Mouse (Mus musculus): ENCODE measurements around the gene Klf16. TPM values are rescaled to one million over a fixed set of nuclear protein-coding genes. Genes with fewer than 3 reads are reported as not detected.
A peak's percentile ranks its signal among the peaks of the same experiment; 100 is the strongest.

The Klf16 gene
- polyA plus RNA-seq, 1 experiment: 33.2 TPM

DNA sequence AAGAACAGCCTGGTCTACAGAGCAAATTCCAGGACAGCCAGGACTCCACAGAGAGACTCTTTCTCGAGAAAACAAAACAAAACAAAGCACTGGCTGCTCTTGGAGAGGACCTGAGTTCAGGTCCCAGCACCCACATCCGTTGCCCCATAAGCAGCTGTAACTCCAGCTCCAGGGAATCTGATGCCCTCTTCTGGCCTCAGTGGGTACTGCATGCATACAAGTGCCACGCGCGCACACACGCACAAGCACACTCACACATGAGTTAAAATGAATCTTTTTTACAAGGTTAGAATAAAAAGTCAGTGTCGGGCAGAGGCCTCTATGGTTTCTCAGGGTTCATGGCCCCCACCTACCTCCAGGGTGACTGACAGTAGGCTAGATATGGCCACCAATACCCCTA is 53.8 kb downstream of the Klf16 start:
- TF ChIP-seq POLR2A (IDR thresholded peaks at IDR 0.05; ENCODE audit: low read depth, low read length) (no peak), CTCF (IDR thresholded peaks at IDR 0.05; ENCODE audit: extremely low read depth, insufficient read length, insufficient replicate concordance, low read depth, low read length) (peak; percentile 25; the same call in 1 of the 2 replicates)
- Histone ChIP-seq H3K27me3 (ENCODE audit: control insufficient read depth, insufficient read depth, low read length) (no peaks in the 10 kb centered on the region), H3K27ac (ENCODE audit: insufficient read depth, low read depth, low read length) (no peak overlapping the region), H3K4me1 (ENCODE audit: control insufficient read depth, insufficient read depth, insufficient read length, low read length) (no peaks in the 10 kb centered on the region), H3K36me3 (ENCODE audit: control insufficient read depth, insufficient read depth, low read length) (no peaks in the 10 kb centered on the region), H3K4me3 (ENCODE audit: low read depth, low read length) (no peak overlapping the region)
- WGBS: 94% methylated on average over 7 of the region's 7 CpGs

DNA sequence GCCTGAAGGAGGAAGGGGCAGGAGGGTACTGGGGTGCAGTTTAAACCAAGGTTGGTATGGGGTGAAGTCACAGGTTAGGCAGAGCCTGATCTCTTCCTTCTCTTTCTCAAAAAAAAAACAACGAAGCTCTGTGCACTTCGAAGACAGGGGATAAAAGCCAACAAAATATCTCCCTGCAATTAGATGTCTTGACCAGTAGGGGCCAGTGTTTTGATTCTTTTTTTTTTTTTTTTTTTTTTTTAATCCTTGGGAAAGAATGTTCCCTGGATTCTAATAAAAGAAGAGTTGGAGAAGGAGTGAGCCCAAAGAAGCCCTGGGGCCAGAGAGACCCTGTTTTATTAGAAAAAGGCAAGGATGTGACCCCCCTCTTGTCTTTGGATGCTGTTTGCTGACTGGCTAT is 57.8 kb downstream of the Klf16 start:
- Histone ChIP-seq H3K4me1 (ENCODE audit: control insufficient read depth, insufficient read depth, insufficient read length, low read length) (no peaks in the 10 kb centered on the region), H3K4me3 (ENCODE audit: low read depth, low read length) (no peak overlapping the region), H3K36me3 (ENCODE audit: control insufficient read depth, insufficient read depth, low read length) (no peaks in the 10 kb centered on the region)

More for the DNA sequence above, 57.8 kb downstream of the Klf16 start:
- H3K27ac ChIP-seq (ENCODE audit: insufficient read depth, low read depth, low read length): no peak overlapping the region
- 76% methylated on average over 2 of the region's 2 CpGs for WGBS
- H3K27me3 ChIP-seq (ENCODE audit: control insufficient read depth, insufficient read depth, low read length): peaks cover 9% of the 10 kb centered on the region; the same call in 1 of the 2 replicates
- TF ChIP-seq POLR2A (IDR thresholded peaks at IDR 0.05; ENCODE audit: low read depth, low read length) (no peak), CTCF (IDR thresholded peaks at IDR 0.05; ENCODE audit: extremely low read depth, insufficient read length, insufficient replicate concordance, low read depth, low read length) (no peak)

Other genes with a start within 250 kb of the Klf16 start
- 18.0 and 27.0 TPM in 2 replicates for gene Pcsk4, start 247.8 kb downstream of the Klf16 start, polyA plus RNA-seq (2012; rRNA removed)
- gene Reep6, start 247.4 kb downstream of the Klf16 start, polyA plus RNA-seq (2012; rRNA removed): 186 and 287 TPM in 2 replicates
- gene Adamtsl5, start 228.9 kb downstream of the Klf16 start, polyA plus RNA-seq (2012; rRNA removed): 74.2 and 136 TPM in 2 replicates
- 0.75 and 5.9 TPM in 2 replicates for gene Plk5, start 220.9 kb downstream of the Klf16 start, polyA plus RNA-seq (2012; rRNA removed)
- gene Mex3d, start 189.7 kb downstream of the Klf16 start, polyA plus RNA-seq (2012; rRNA removed): 10.3 and 20.6 TPM in 2 replicates
- 55.1 and 85.7 TPM in 2 replicates for gene Mbd3, start 177.8 kb downstream of the Klf16 start, polyA plus RNA-seq (2012; rRNA removed)
- 2,051 and 2,588 TPM in 2 replicates for gene Uqcr11, start 170.5 kb downstream of the Klf16 start, polyA plus RNA-seq (2012; rRNA removed)
- gene Tcf3, start 143.7 kb downstream of the Klf16 start, polyA plus RNA-seq (2012; rRNA removed): 45.6 and 101 TPM in 2 replicates
- gene Onecut3, start 82.5 kb downstream of the Klf16 start, polyA plus RNA-seq (2012; rRNA removed): 0.29 and 2.8 TPM in 2 replicates
- not detected in 2 replicates for gene Atp8b3, start 38.2 kb downstream of the Klf16 start, polyA plus RNA-seq (2012; rRNA removed)
- gene Rexo1, start 15.8 kb downstream of the Klf16 start, polyA plus RNA-seq (2012; rRNA removed): 33.1 and 63.7 TPM in 2 replicates
- gene Abhd17a, start 13.0 kb upstream of the Klf16 start, polyA plus RNA-seq (2012; rRNA removed): 381 and 644 TPM in 2 replicates
- 84.0 and 130 TPM in 2 replicates for gene Scamp4, start 25.6 kb upstream of the Klf16 start, polyA plus RNA-seq (2012; rRNA removed)
- gene Adat3, start 25.6 kb upstream of the Klf16 start, polyA plus RNA-seq (2012; rRNA removed): 18.2 and 23.9 TPM in 2 replicates
- 1.3 and 2.2 TPM in 2 replicates for gene Gm49322, start 28.7 kb upstream of the Klf16 start, polyA plus RNA-seq (2012; rRNA removed)
- gene Csnk1g2, start 45.5 kb upstream of the Klf16 start, polyA plus RNA-seq (2012; rRNA removed): 115 and 266 TPM in 2 replicates
- 45.4 and 84.1 TPM in 2 replicates for gene Btbd2, start 79.8 kb upstream of the Klf16 start, polyA plus RNA-seq (2012; rRNA removed)
- 96.1 and 146 TPM in 2 replicates for gene Mknk2, start 100.8 kb upstream of the Klf16 start, polyA plus RNA-seq (2012; rRNA removed)
- gene Mob3a, start 124.7 kb upstream of the Klf16 start, polyA plus RNA-seq (2012; rRNA removed): 26.5 and 40.0 TPM in 2 replicates
- 20.8 and 36.3 TPM in 2 replicates for gene Izumo4, start 124.9 kb upstream of the Klf16 start, polyA plus RNA-seq (2012; rRNA removed)
- 64.9 and 110 TPM in 2 replicates for gene Ap3d1, start 164.9 kb upstream of the Klf16 start, polyA plus RNA-seq (2012; rRNA removed)
- 57.6 and 83.7 TPM in 2 replicates for gene Dot1l, start 177.9 kb upstream of the Klf16 start, polyA plus RNA-seq (2012; rRNA removed)
- gene Sf3a2, start 220.9 kb upstream of the Klf16 start, polyA plus RNA-seq (2012; rRNA removed): 23.0 and 40.2 TPM in 2 replicates
- 26.0 and 41.8 TPM in 2 replicates for gene Plekhj1, start 221.3 kb upstream of the Klf16 start, polyA plus RNA-seq (2012; rRNA removed)
- gene Amh, start 227.9 kb upstream of the Klf16 start, polyA plus RNA-seq (2012; rRNA removed): 0.87 and 0.95 TPM in 2 replicates
- gene Jsrp1, start 236.2 kb upstream of the Klf16 start, polyA plus RNA-seq (2012; rRNA removed): not detected in 2 replicates
- 771 and 1,172 TPM in 2 replicates for gene Oaz1, start 249.3 kb upstream of the Klf16 start, polyA plus RNA-seq (2012; rRNA removed)

Measured in small intestine, adult 2 months (tissue).